Mouse (Mus musculus) stomach, embryonic 16.5 days (tissue): ENCODE data around the gene Sema3a. TPM values are rescaled to one million over a fixed set of nuclear protein-coding genes. Genes with fewer than 3 reads are reported as not detected.
A peak's percentile ranks its signal among the peaks of the same experiment; 100 is the strongest.
"Not testable (repeated sequence)": the region's sequence is repeated elsewhere in the genome, so short reads cannot be mapped to it uniquely, and the experiment has no call there.

Experiments used
- ATAC-seq: fragments of 200-750 bp; cut with Nextera tagmentation; 2 replicates; pipeline ENCODE4 v1.8.0; 2017; ENCODE audit warnings: moderate number of reproducible peaks, moderate TSS enrichment; ENCODE audit not compliant: insufficient read depth, low FRiP score
- H3K27ac ChIP-seq: fragments of 300-500 bp; sonication (generic); 2 replicates; pipeline ENCODE4 v1.5.1; 2014; ENCODE audit warnings: low read length
- H3K27me3 ChIP-seq: fragments of 300-500 bp; sonication (generic); 2 replicates; pipeline ENCODE4 v1.6.1; 2014; ENCODE audit warnings: low read length, control low read depth, mixed read lengths; ENCODE audit not compliant: control insufficient read depth, insufficient read depth
- H3K36me3 ChIP-seq: fragments of 300-500 bp; sonication (generic); 2 replicates; pipeline ENCODE4 v1.6.1; 2014; ENCODE audit warnings: low read length; ENCODE audit not compliant: control insufficient read depth, insufficient read depth
- H3K4me1 ChIP-seq: fragments of 300-500 bp; sonication (generic); 2 replicates; pipeline ENCODE4 v1.6.1; 2014; ENCODE audit warnings: low read length, control low read depth, mixed read lengths; ENCODE audit not compliant: control insufficient read depth, insufficient read depth
- H3K4me2 ChIP-seq: fragments of 300-500 bp; sonication (generic); 2 replicates; pipeline ENCODE4 v1.6.1; 2014; ENCODE audit warnings: low read depth, low read length, mixed read lengths
- H3K4me3 ChIP-seq: fragments of 300-500 bp; sonication (generic); replicated peaks from 2 replicates; pipeline ENCODE4 v1.5.1; 2014; ENCODE audit warnings: mild to moderate bottlenecking, low read length
- H3K9ac ChIP-seq: fragments of 300-500 bp; sonication (generic); 2 replicates; pipeline ENCODE4 v1.6.1; 2014; ENCODE audit warnings: low read length
- H3K9me3 ChIP-seq: fragments of 300-500 bp; sonication (generic); replicated peaks from 2 replicates; pipeline ENCODE4 v1.6.1; 2016; ENCODE audit warnings: low read length, control low read depth; ENCODE audit not compliant: control insufficient read depth
- WGBS: fragments of 180-500 bp; shearing (Covaris S2); extraction: QIAGEN DNeasy Blood & Tissue Kit; methylation state at CpG from one replicate; pipeline ENCODE4 v1.1.7; 2014; 5-methylcytosine and 5-hydroxymethylcytosine counted together
- polyA plus RNA-seq: library from polyadenylated mRNA; unstranded; fragments of >200 nt; fragmentation: Nextera tagmentation; extraction: Ambion mirVana; gene quantifications from 2 replicates; pipeline ENCODE4 v1.2.1, GENCODE M21; 2015

Gene Sema3a
- polyA plus RNA-seq, 1 experiment from 2014 or later: 22.9 TPM

DNA sequence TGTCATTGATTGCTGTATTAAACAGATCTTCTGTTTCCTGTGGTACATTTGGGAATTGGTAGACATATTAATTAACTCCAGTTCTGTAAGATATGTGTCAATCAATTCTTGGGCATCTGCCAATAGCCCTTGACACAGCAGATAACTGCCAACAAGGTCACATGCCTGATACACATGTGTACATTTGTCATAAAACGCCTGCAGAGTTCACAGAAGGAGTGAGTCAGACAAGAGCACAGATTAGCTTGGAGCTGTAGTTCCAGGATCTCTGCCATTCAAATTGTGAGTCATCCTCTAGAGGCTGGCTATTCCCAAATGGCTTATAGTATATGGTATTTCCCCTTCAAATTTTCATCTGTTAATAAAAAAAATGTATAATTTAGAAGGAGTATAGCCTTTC, 352.4 kb downstream of the Sema3a start:
- peak; percentile 72 for ATAC-seq
- no peaks in the 10 kb centered on the region for H3K27me3 ChIP-seq
- no peak overlapping the region for H3K4me2 ChIP-seq
- no peaks in the 10 kb centered on the region for H3K4me1 ChIP-seq
- H3K9ac ChIP-seq: no peak overlapping the region
- no peaks in the 10 kb centered on the region for H3K9me3 ChIP-seq
- H3K36me3 ChIP-seq: no peaks in the 10 kb centered on the region
- WGBS: 41% methylated on average over 1 of the region's 1 CpGs
- no peak overlapping the region for H3K27ac ChIP-seq
- no peak overlapping the region for H3K4me3 ChIP-seq

GRCm38 (mm10) chr5:13488671-13489070, 363.5 kb downstream of the Sema3a start:
- no peaks in the 10 kb centered on the region for H3K9me3 ChIP-seq
- H3K4me3 ChIP-seq: no peak overlapping the region
- no peak overlapping the region for H3K9ac ChIP-seq
- H3K4me1 ChIP-seq: no peaks in the 10 kb centered on the region
- no peak for ATAC-seq
- no peaks in the 10 kb centered on the region for H3K27me3 ChIP-seq
- H3K27ac ChIP-seq: no peak overlapping the region
- H3K4me2 ChIP-seq: no peak overlapping the region
- WGBS: 65% methylated on average over 2 of the region's 2 CpGs
- H3K36me3 ChIP-seq: no peaks in the 10 kb centered on the region

- H3K27me3 ChIP-seq, H3K4me2 ChIP-seq, H3K9ac ChIP-seq, H3K27ac ChIP-seq, H3K36me3 ChIP-seq, H3K4me1 ChIP-seq, H3K9me3 ChIP-seq, H3K4me3 ChIP-seq, ATAC-seq: not testable (repeated sequence)
- 81% methylated on average over 3 of the region's 3 CpGs for WGBS
Observed at GRCm38 (mm10) chr5:13495967-13496366, 370.8 kb downstream of the Sema3a start.

GRCm38 (mm10) chr5:13499835-13500234, 374.6 kb downstream of the Sema3a start:
- Histone ChIP-seq H3K4me1 (no peaks in the 10 kb centered on the region), H3K9me3 (no peaks in the 10 kb centered on the region), H3K27me3 (no peaks in the 10 kb centered on the region), H3K4me2 (no peak overlapping the region), H3K4me3 (no peak overlapping the region), H3K27ac (0 out of 2 replicates have a peak overlapping the region, but pooled peaks have one; percentile 42), H3K9ac (no peak overlapping the region), H3K36me3 (no peaks in the 10 kb centered on the region)
- peak; percentile 53; the same call in 1 of the 2 replicates for ATAC-seq
- 47% methylated on average over 2 of the region's 2 CpGs for WGBS

- ATAC-seq: no peak
- Histone ChIP-seq H3K4me1 (no peaks in the 10 kb centered on the region), H3K27me3 (no peaks in the 10 kb centered on the region), H3K36me3 (no peaks in the 10 kb centered on the region), H3K27ac (no peak overlapping the region), H3K9ac (no peak overlapping the region), H3K4me3 (no peak overlapping the region), H3K4me2 (no peak overlapping the region), H3K9me3 (no peaks in the 10 kb centered on the region)
- 53% methylated on average over 4 of the region's 4 CpGs for WGBS
Observed at GRCm38 (mm10) chr5:13505839-13506499, 380.8 kb downstream of the Sema3a start.

DNA sequence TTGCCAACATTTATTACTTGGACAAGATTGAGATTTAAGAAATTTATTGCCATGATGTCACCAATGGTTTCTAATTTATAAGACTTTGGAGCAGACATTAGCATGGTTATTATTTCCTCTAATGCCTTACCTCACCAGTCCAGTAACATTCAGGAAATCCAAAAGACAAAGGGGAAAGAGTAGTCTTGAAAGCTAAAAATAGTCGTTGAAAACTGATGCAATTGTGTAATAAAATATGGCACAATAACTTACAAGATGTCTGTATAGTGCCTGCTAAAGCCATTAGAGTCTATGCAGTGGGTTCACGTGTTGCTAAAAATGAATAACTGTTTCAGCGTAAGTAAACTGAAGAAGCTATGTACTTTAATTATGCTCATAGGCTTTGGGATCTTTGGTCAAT, 383.9 kb downstream of the Sema3a start:
- H3K9ac ChIP-seq: no peak overlapping the region
- H3K9me3 ChIP-seq: no peaks in the 10 kb centered on the region
- H3K4me2 ChIP-seq: no peak overlapping the region
- H3K27ac ChIP-seq: no peak overlapping the region
- WGBS: 74% methylated on average over 3 of the region's 3 CpGs
- no peaks in the 10 kb centered on the region for H3K4me1 ChIP-seq
- ATAC-seq: no peak
- no peaks in the 10 kb centered on the region for H3K27me3 ChIP-seq
- no peak overlapping the region for H3K4me3 ChIP-seq
- H3K36me3 ChIP-seq: no peaks in the 10 kb centered on the region

GRCm38 (mm10) chr5:13517018-13517417, 391.8 kb downstream of the Sema3a start:
- H3K4me3 ChIP-seq: no peak overlapping the region
- no peaks in the 10 kb centered on the region for H3K36me3 ChIP-seq
- H3K4me2 ChIP-seq: no peak overlapping the region
- H3K9me3 ChIP-seq: no peaks in the 10 kb centered on the region
- H3K27me3 ChIP-seq: no peaks in the 10 kb centered on the region
- no peak overlapping the region for H3K27ac ChIP-seq
- no peaks in the 10 kb centered on the region for H3K4me1 ChIP-seq
- WGBS: 66% methylated on average over 4 of the region's 4 CpGs
- ATAC-seq: no peak
- no peak overlapping the region for H3K9ac ChIP-seq

DNA sequence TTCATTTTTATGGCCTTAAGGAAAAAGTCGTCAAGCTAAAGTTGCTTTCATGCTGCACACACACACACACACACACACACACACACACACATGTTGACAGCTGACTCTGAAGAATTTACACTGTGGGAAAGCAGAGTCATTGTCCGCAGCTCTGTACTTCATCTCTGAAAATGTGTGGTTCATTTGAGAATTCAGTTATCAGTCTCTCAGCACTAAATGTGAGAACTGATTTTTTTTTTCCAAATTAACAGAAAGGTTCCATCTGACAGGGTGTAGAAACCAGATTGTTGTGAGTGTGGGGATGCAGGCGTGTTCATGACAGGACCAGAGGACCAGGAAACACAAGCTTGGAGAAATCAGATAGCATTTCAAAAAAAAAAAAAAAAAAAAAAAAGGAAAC, 400.4 kb downstream of the Sema3a start:
- Histone ChIP-seq H3K9me3 (no peaks in the 10 kb centered on the region), H3K9ac (no peak overlapping the region), H3K4me3 (no peak overlapping the region), H3K4me1 (no peaks in the 10 kb centered on the region), H3K27ac (no peak overlapping the region), H3K27me3 (no peaks in the 10 kb centered on the region), H3K36me3 (no peaks in the 10 kb centered on the region), H3K4me2 (no peak overlapping the region)
- WGBS: 63% methylated on average over 3 of the region's 3 CpGs
- ATAC-seq: no peak

- H3K4me1 ChIP-seq: no peaks in the 10 kb centered on the region
- no peak overlapping the region for H3K27ac ChIP-seq
- H3K27me3 ChIP-seq: no peaks in the 10 kb centered on the region
- 34% methylated on average over 7 of the region's 7 CpGs for WGBS
- ATAC-seq: no peak
- no peaks in the 10 kb centered on the region for H3K9me3 ChIP-seq
- no peaks in the 10 kb centered on the region for H3K36me3 ChIP-seq
- no peak overlapping the region for H3K4me3 ChIP-seq
- no peak overlapping the region for H3K9ac ChIP-seq
- no peak overlapping the region for H3K4me2 ChIP-seq
Observed at GRCm38 (mm10) chr5:13527037-13527464, 401.8 kb downstream of the Sema3a start.
